Mouse (Mus musculus): Measurements from ENCODE around the gene Smarcd2. TPM values are rescaled to one million over a fixed set of nuclear protein-coding genes. Genes with fewer than 3 reads are reported as not detected.

Gene Smarcd2
- total RNA-seq, 4 experiments from 2014 or later, result 14.3 to 16.7 (median 15.5) TPM

GRCm38 (mm10) chr11:106276454-106276853 is 3.7 kb upstream of the Smarcd2 start, which contains the start of gene Tcam1:
Gene Tcam1 (plus strand): TSS chr11:106276672.
- peak; percentile 93 for DNase-seq (ENCODE audit: low spot score)

- no peak for DNase-seq (ENCODE audit: low spot score)
Observed at GRCm38 (mm10) chr11:106274971-106275411, 2.2 kb upstream of the Smarcd2 start.

GRCm38 (mm10) chr11:106274374-106274773 is 1.6 kb upstream of the Smarcd2 start:
- no peak for DNase-seq (ENCODE audit: low spot score)

- no peak for DNase-seq (ENCODE audit: low spot score)
Observed at GRCm38 (mm10) chr11:106273811-106274210, 1.0 kb upstream of the Smarcd2 start.

- DNase-seq (ENCODE audit: low spot score), result no peak
Observed at GRCm38 (mm10) chr11:106273311-106273684, 526 bp upstream of the Smarcd2 start.

GRCm38 (mm10) chr11:106271794-106272643 is 753 bp downstream of the Smarcd2 start:
- no peak for DNase-seq (ENCODE audit: low spot score)

- DNase-seq (ENCODE audit: low spot score), result no peak
Observed at GRCm38 (mm10) chr11:106271131-106271793, 1.5 kb downstream of the Smarcd2 start.

GRCm38 (mm10) chr11:106269060-106269431 is 3.7 kb downstream of the Smarcd2 start:
- no peak for DNase-seq (ENCODE audit: low spot score)

GRCm38 (mm10) chr11:106268326-106269059 is 4.3 kb downstream of the Smarcd2 start:
- peak; percentile 87 for DNase-seq (ENCODE audit: low spot score)

GRCm38 (mm10) chr11:106267871-106268270 is 4.9 kb downstream of the Smarcd2 start:
- DNase-seq (ENCODE audit: low spot score), result no peak

- DNase-seq (ENCODE audit: low spot score), result no peak
Observed at GRCm38 (mm10) chr11:106267311-106267852, 5.4 kb downstream of the Smarcd2 start.

- DNase-seq (ENCODE audit: low spot score), result no peak
Observed at GRCm38 (mm10) chr11:106266431-106266830, 6.3 kb downstream of the Smarcd2 start.

- DNase-seq (ENCODE audit: low spot score), result no peak
Observed at GRCm38 (mm10) chr11:106265570-106265969, 7.2 kb downstream of the Smarcd2 start.

GRCm38 (mm10) chr11:106264988-106265387 is 7.8 kb downstream of the Smarcd2 start:
- DNase-seq (ENCODE audit: low spot score), result no peak

- no peak for DNase-seq (ENCODE audit: low spot score)
Observed at GRCm38 (mm10) chr11:106263963-106264362, 8.8 kb downstream of the Smarcd2 start.

GRCm38 (mm10) chr11:106260826-106261450 is 11.8 kb downstream of the Smarcd2 start:
- DNase-seq (ENCODE audit: low spot score), result no peak

GRCm38 (mm10) chr11:106256775-106257174 is 16.0 kb downstream of the Smarcd2 start:
- DNase-seq (ENCODE audit: low spot score), result no peak

GRCm38 (mm10) chr11:106255685-106256451 is 16.9 kb downstream of the Smarcd2 start, which contains the start of the genes Ftsj3 and Psmc5:
Gene Ftsj3 (minus strand): TSS chr11:106256079.
Gene Psmc5 (plus strand): TSS chr11:106256154.
- peak; percentile 99 for DNase-seq (ENCODE audit: low spot score)

- DNase-seq (ENCODE audit: low spot score), result no peak
Observed at GRCm38 (mm10) chr11:106255174-106255573, 17.6 kb downstream of the Smarcd2 start.

- DNase-seq (ENCODE audit: low spot score), result no peak
Observed at GRCm38 (mm10) chr11:106254767-106255166, 18.0 kb downstream of the Smarcd2 start.

All from heart, adult 8-10 months (tissue).